Comparison of ENCODE assay signal across 8 mouse cellular contexts in genomic region chr7:120632518-120632917, GRCm38 (mm10). TPM values are rescaled to one million over a fixed set of nuclear protein-coding genes. Genes with fewer than 3 reads are reported as not detected.
DNase-seq lines count a peak whose midpoint lies in the region; ATAC-seq and TF ChIP-seq lines count a peak whose summit lies in the region.
"Had no signal": no experiment of that assay in that cellular context is flagged by ENCODE, and none has a peak within 500 bp of the region (broad histone marks: within the 10 kb centered on the region; RNA-seq: fewer than 3 reads in every experiment).

No protein-coding gene starts in this region.

- DNase-seq in kidney, adult 11 months: peak; percentile 9
- DNase-seq in MN1 (ENCODE audit: low spot score): peak; percentile 63
- peak; percentile 25 to 26 for DNase-seq in layer of hippocampus, adult 8-10 months (ENCODE audit: low spot score in 2 of 2)
- no peak for DNase-seq in urinary bladder, postnatal 10 days (ENCODE audit: low spot score)
- no peak for DNase-seq in neural tube, embryonic 10.5 days (ENCODE audit: extremely low spot score, low spot score)

- no peak overlapping the region for H3ac ChIP-seq in C2C12 (ENCODE audit: control insufficient read depth, insufficient read length, low read depth)

- peaks cover 25% of the 10 kb centered on the region for H3K79me2 ChIP-seq in C2C12 (ENCODE audit: control insufficient read depth, insufficient read depth)

- TF ChIP-seq CTCF in C2C12 (IDR thresholded peaks at IDR 0.05; ENCODE audit: control insufficient read depth, insufficient read depth, insufficient read length): peak; percentile 42

- no peaks in the 10 kb centered on the region for H3K9me3 ChIP-seq in kidney, embryonic 14.5 days (ENCODE audit: control insufficient read depth, low read length)
- H3K9me3 ChIP-seq: limb, embryonic 12.5 days had no signal

- H3K4me3 ChIP-seq in kidney, embryonic 14.5 days (ENCODE audit: low read length): no peak overlapping the region
- H3K4me3 ChIP-seq in C2C12 (ENCODE audit: insufficient read depth, poor library complexity, severe bottlenecking): no peak overlapping the region
- H3K4me3 ChIP-seq: limb, embryonic 12.5 days had no signal

- no peaks in the 10 kb centered on the region for H3K27me3 ChIP-seq in kidney, embryonic 14.5 days (ENCODE audit: control insufficient read depth, insufficient read depth, low read length)
- no peaks in the 10 kb centered on the region for H3K27me3 ChIP-seq in C2C12 (ENCODE audit: control insufficient read depth, insufficient read depth, insufficient read length)
- H3K27me3 ChIP-seq: limb, embryonic 12.5 days had no signal

- peaks cover 21% of the 10 kb centered on the region for H3K79me3 ChIP-seq in C2C12 (ENCODE audit: low read depth)

- peaks cover 1% of the 10 kb centered on the region; the same call in 1 of the 2 replicates for H3K36me3 ChIP-seq in kidney, embryonic 14.5 days (ENCODE audit: control insufficient read depth, insufficient read depth, low read length)
- H3K36me3 ChIP-seq in C2C12 (ENCODE audit: control insufficient read depth, insufficient read depth): no peaks in the 10 kb centered on the region

- H3K4me1 ChIP-seq in kidney, embryonic 14.5 days (ENCODE audit: control insufficient read depth, insufficient read depth, low read length): peaks cover 8% of the 10 kb centered on the region; the same call in 1 of the 2 replicates

- H3K9ac ChIP-seq in kidney, embryonic 14.5 days (ENCODE audit: low read depth, low read length): no peak overlapping the region
- H3K9ac ChIP-seq: limb, embryonic 12.5 days had no signal

- no peak overlapping the region for H3K27ac ChIP-seq in kidney, embryonic 14.5 days (ENCODE audit: low read depth, low read length)
- H3K27ac ChIP-seq: limb, embryonic 12.5 days had no signal

- WGBS in kidney, embryonic 14.5 days: 77% methylated on average over 1 of the region's 1 CpGs

- H3K4me2 ChIP-seq in kidney, embryonic 14.5 days (replicated peaks; ENCODE audit: low read depth, low read length): no peak overlapping the region
- H3K4me2 ChIP-seq: limb, embryonic 12.5 days had no signal

- ATAC-seq in kidney, embryonic 14.5 days (ENCODE audit: low FRiP score, low TSS enrichment): no peak

TF ChIP-seq in C2C12, 6 proteins besides CTCF, POLR2A, EP300 and RAD21:
- TF ChIP-seq MYOG (IDR thresholded peaks at IDR 0.05; ENCODE audit: control insufficient read depth, extremely low read depth, insufficient read length) (no peak), MYOD1 (IDR thresholded peaks at IDR 0.05; ENCODE audit: control insufficient read depth, insufficient read length, low read depth) (no peak), USF1 (IDR thresholded peaks at IDR 0.05; ENCODE audit: low read depth) (no peak), MAX (IDR thresholded peaks at IDR 0.05) (no peak)

RNA-seq across cellular contexts. Expression of gene Uqcrc2, which starts 2.5 kb away (rescaled TPM):
- polyA plus RNA-seq in kidney, embryonic 14.5 days (2014; fragmentation: Nextera tagmentation; extraction: Ambion mirVana): 210 and 232 TPM in 2 replicates
- 109 TPM for polyA plus RNA-seq in C2C12 (2012; fragmentation: generic; extraction: Trizol)
- 100 to 1,000 TPM; 237 to 257 (median 241) TPM for total RNA-seq in layer of hippocampus, adult 8-10 months (2022)

RNA-seq across cellular contexts. Expression of gene Pdzd9, which starts 37.6 kb away (rescaled TPM):
- polyA plus RNA-seq in kidney, embryonic 14.5 days (2014; fragmentation: Nextera tagmentation; extraction: Ambion mirVana): 0.16 and 0.46 TPM in 2 replicates
- polyA plus RNA-seq in C2C12 (2012; fragmentation: generic; extraction: Trizol): 0.11 TPM
- total RNA-seq in layer of hippocampus, adult 8-10 months (2022): under 1 TPM in 1 of 4 experiments, not detected in 3; 0.31 TPM

RNA-seq across cellular contexts. Expression of gene Mosmo, which starts 44.9 kb away (rescaled TPM):
- 14.6 and 23.9 TPM in 2 replicates for polyA plus RNA-seq in kidney, embryonic 14.5 days (2014; fragmentation: Nextera tagmentation; extraction: Ambion mirVana)
- polyA plus RNA-seq in C2C12 (2012; fragmentation: generic; extraction: Trizol): 21.3 TPM
- total RNA-seq in layer of hippocampus, adult 8-10 months (2022): 10 to 100 TPM; 76.4 to 84.5 (median 78.2) TPM

Comparison
In these comparisons a context has a peak if more than half of its experiments do, and no peak if none do; other contexts are left out.
1. DNase-seq: peak in kidney, adult 11 months (single experiment), MN1 (single experiment) and layer of hippocampus, adult 8-10 months (2 of 2); none in urinary bladder, postnatal 10 days (single experiment) and neural tube, embryonic 10.5 days (single experiment).